Mouse (Mus musculus) heart, embryonic 11.5 days (tissue): ENCODE measurements at regions not wholly inside any gene's neighbourhood (a gene's known extent, or its start where the extent isn't known, plus 50 kb on each side); places are given as distances from the start of the nearest gene placed in this dataset.

Experiments used
- ATAC-seq: fragments of 200-750 bp; cut with Nextera tagmentation; replicated peaks from 2 replicates; pipeline ENCODE4 v1.8.0; 2017; ENCODE audit warnings: moderate library complexity; ENCODE audit not compliant: insufficient number of reproducible peaks, low FRiP score, low TSS enrichment
- H3K27ac ChIP-seq: fragments of 300-500 bp; sonication (generic); 2 replicates; pipeline ENCODE4 v1.5.1; 2014; ENCODE audit warnings: mild to moderate bottlenecking, low read depth, low read length
- H3K27me3 ChIP-seq: fragments of 300-500 bp; sonication (generic); 2 replicates; pipeline ENCODE4 v1.6.1; 2014; ENCODE audit warnings: mild to moderate bottlenecking, low read length, mixed read lengths; ENCODE audit not compliant: control insufficient read depth, insufficient read depth
- H3K36me3 ChIP-seq: fragments of 300-500 bp; sonication (generic); 2 replicates; pipeline ENCODE4 v1.6.1; 2014; ENCODE audit warnings: mild to moderate bottlenecking, low read length, moderate library complexity, mixed read lengths; ENCODE audit not compliant: control insufficient read depth, insufficient read depth
- H3K4me1 ChIP-seq: fragments of 300-500 bp; sonication (generic); 2 replicates; pipeline ENCODE4 v1.6.1; 2014; ENCODE audit warnings: low read length; ENCODE audit not compliant: control insufficient read depth, insufficient read depth
- H3K4me2 ChIP-seq: fragments of 300-500 bp; sonication (generic); 2 replicates; pipeline ENCODE4 v1.6.1; 2014; ENCODE audit warnings: mild to moderate bottlenecking, moderate library complexity
- H3K4me3 ChIP-seq: fragments of 300-500 bp; sonication (generic); 2 replicates; pipeline ENCODE4 v1.5.1; 2014; ENCODE audit warnings: low read depth, low read length
- H3K9ac ChIP-seq: fragments of 300-500 bp; sonication (generic); 2 replicates; pipeline ENCODE4 v1.6.1; 2014; ENCODE audit warnings: mild to moderate bottlenecking, low read depth, low read length, moderate library complexity
- H3K9me3 ChIP-seq: fragments of 300-500 bp; sonication (generic); replicated peaks from 2 replicates; pipeline ENCODE4 v1.6.1; 2016; ENCODE audit warnings: low read length; ENCODE audit not compliant: control insufficient read depth
- WGBS: fragments of 180-500 bp; shearing (Covaris S2); extraction: QIAGEN DNeasy Blood & Tissue Kit; methylation state at CpG from one replicate; pipeline ENCODE4 v1.1.7; 2014; ENCODE audit not compliant: insufficient replicate concordance; 5-methylcytosine and 5-hydroxymethylcytosine counted together

- H3K36me3 ChIP-seq = no peaks in the 10 kb centered on the region
- H3K4me3 ChIP-seq = no peak overlapping the region
- no peaks in the 10 kb centered on the region for H3K9me3 ChIP-seq
- no peak for ATAC-seq
- H3K9ac ChIP-seq = no peak overlapping the region
- 77% methylated on average over 4 of the region's 4 CpGs for WGBS
- H3K4me2 ChIP-seq = no peak overlapping the region
- no peaks in the 10 kb centered on the region for H3K27me3 ChIP-seq
- H3K4me1 ChIP-seq = no peaks in the 10 kb centered on the region
- H3K27ac ChIP-seq = no peak overlapping the region
Observed at GRCm38 (mm10) chr17:75891564-75891963, 339.8 kb upstream of the Fam98a start.

- no peak overlapping the region for H3K4me2 ChIP-seq
- H3K27me3 ChIP-seq = no peaks in the 10 kb centered on the region
- no peak overlapping the region for H3K27ac ChIP-seq
- H3K4me1 ChIP-seq = no peaks in the 10 kb centered on the region
- 13% methylated on average over 1 of the region's 1 CpGs for WGBS
- no peak overlapping the region for H3K9ac ChIP-seq
- ATAC-seq = no peak
- no peaks in the 10 kb centered on the region for H3K36me3 ChIP-seq
- H3K4me3 ChIP-seq = no peak overlapping the region
- H3K9me3 ChIP-seq = no peaks in the 10 kb centered on the region
Observed at GRCm38 (mm10) chr17:75877848-75878247, 326.1 kb upstream of the Fam98a start.

- no peaks in the 10 kb centered on the region for H3K27me3 ChIP-seq
- ATAC-seq = no peak
- H3K9ac ChIP-seq = no peak overlapping the region
- H3K4me3 ChIP-seq = no peak overlapping the region
- no peaks in the 10 kb centered on the region for H3K4me1 ChIP-seq
- H3K36me3 ChIP-seq = no peaks in the 10 kb centered on the region
- H3K9me3 ChIP-seq = no peaks in the 10 kb centered on the region
- H3K4me2 ChIP-seq = no peak overlapping the region
- 82% methylated on average over 7 of the region's 7 CpGs for WGBS
- H3K27ac ChIP-seq = no peak overlapping the region
Observed at GRCm38 (mm10) chr17:75876895-75877294, 325.1 kb upstream of the Fam98a start.

GRCm38 (mm10) chr17:75874535-75874934 is 322.8 kb upstream of the Fam98a start:
- Histone ChIP-seq H3K36me3 (no peaks in the 10 kb centered on the region), H3K9ac (no peak overlapping the region), H3K9me3 (no peaks in the 10 kb centered on the region), H3K4me1 (no peaks in the 10 kb centered on the region), H3K4me2 (no peak overlapping the region), H3K4me3 (no peak overlapping the region), H3K27me3 (no peaks in the 10 kb centered on the region), H3K27ac (no peak overlapping the region)
- no peak for ATAC-seq
- 74% methylated on average over 6 of the region's 6 CpGs for WGBS

GRCm38 (mm10) chr17:75870492-75870891 is 318.7 kb upstream of the Fam98a start:
- no peak overlapping the region for H3K9ac ChIP-seq
- H3K4me3 ChIP-seq = no peak overlapping the region
- no peak for ATAC-seq
- H3K9me3 ChIP-seq = no peaks in the 10 kb centered on the region
- no peak overlapping the region for H3K4me2 ChIP-seq
- no peak overlapping the region for H3K27ac ChIP-seq
- H3K4me1 ChIP-seq = no peaks in the 10 kb centered on the region
- H3K36me3 ChIP-seq = no peaks in the 10 kb centered on the region
- 70% methylated on average over 2 of the region's 2 CpGs for WGBS
- H3K27me3 ChIP-seq = no peaks in the 10 kb centered on the region

GRCm38 (mm10) chr17:75857015-75857414 is 305.3 kb upstream of the Fam98a start:
- 75% methylated on average over 8 of the region's 8 CpGs for WGBS
- ATAC-seq = no peak
- H3K9ac ChIP-seq = no peak overlapping the region
- H3K4me3 ChIP-seq = no peak overlapping the region
- H3K27me3 ChIP-seq = no peaks in the 10 kb centered on the region
- no peaks in the 10 kb centered on the region for H3K36me3 ChIP-seq
- no peaks in the 10 kb centered on the region for H3K4me1 ChIP-seq
- no peak overlapping the region for H3K27ac ChIP-seq
- no peak overlapping the region for H3K4me2 ChIP-seq
- H3K9me3 ChIP-seq = no peaks in the 10 kb centered on the region

- H3K4me1 ChIP-seq = no peaks in the 10 kb centered on the region
- no peaks in the 10 kb centered on the region for H3K36me3 ChIP-seq
- no peak overlapping the region for H3K4me2 ChIP-seq
- no peak overlapping the region for H3K9ac ChIP-seq
- H3K27ac ChIP-seq = no peak overlapping the region
- no peaks in the 10 kb centered on the region for H3K27me3 ChIP-seq
- no peaks in the 10 kb centered on the region for H3K9me3 ChIP-seq
- no peak overlapping the region for H3K4me3 ChIP-seq
- WGBS = 83% methylated on average over 12 of the region's 12 CpGs
- no peak for ATAC-seq
Observed at GRCm38 (mm10) chr17:75815997-75816626, 264.4 kb upstream of the Fam98a start.

GRCm38 (mm10) chr17:75812163-75812562 is 260.4 kb upstream of the Fam98a start:
- WGBS = 58% methylated on average over 3 of the region's 3 CpGs
- ATAC-seq = peak; percentile 81
- Histone ChIP-seq H3K4me2 (no peak overlapping the region), H3K9ac (no peak overlapping the region), H3K9me3 (no peaks in the 10 kb centered on the region), H3K4me3 (no peak overlapping the region), H3K27ac (peak overlapping the region; percentile 16; the same call in 1 of the 2 replicates), H3K36me3 (no peaks in the 10 kb centered on the region), H3K4me1 (no peaks in the 10 kb centered on the region), H3K27me3 (no peaks in the 10 kb centered on the region)

- 66% methylated on average over 6 of the region's 6 CpGs for WGBS
- no peak for ATAC-seq
- H3K27ac ChIP-seq = no peak overlapping the region
Observed at GRCm38 (mm10) chr17:75808524-75809326, 257.0 kb upstream of the Fam98a start.

More at GRCm38 (mm10) chr17:75808524-75809326, 257.0 kb upstream of the Fam98a start:
- H3K9ac ChIP-seq = no peak overlapping the region
- no peak overlapping the region for H3K4me3 ChIP-seq
- H3K27me3 ChIP-seq = no peaks in the 10 kb centered on the region
- no peak overlapping the region for H3K4me2 ChIP-seq
- H3K36me3 ChIP-seq = no peaks in the 10 kb centered on the region
- no peaks in the 10 kb centered on the region for H3K4me1 ChIP-seq
- H3K9me3 ChIP-seq = no peaks in the 10 kb centered on the region
